Mouse (Mus musculus) small intestine, adult 2 months (tissue): ENCODE measurements around the gene Trim43a. TPM values are rescaled to one million over a fixed set of nuclear protein-coding genes. Genes with fewer than 3 reads are reported as not detected.
"Not testable (repeated sequence)": the region's sequence is repeated elsewhere in the genome, so short reads cannot be mapped to it uniquely, and the experiment has no call there.

Source experiments
- H3K27ac ChIP-seq: fragments of 200-500 bp; 2 replicates; pipeline ENCODE4 v1.5.1; 2012; ENCODE audit warnings: low read depth, low read length, control low read depth, inconsistent platforms; ENCODE audit not compliant: insufficient read depth
- H3K27me3 ChIP-seq: fragments of 200-500 bp; 2 replicates; pipeline ENCODE4 v1.6.1; 2012; ENCODE audit warnings: mild to moderate bottlenecking, moderate library complexity, low read length, inconsistent platforms; ENCODE audit not compliant: control insufficient read depth, insufficient read depth
- H3K36me3 ChIP-seq: fragments of 200-500 bp; 2 replicates; pipeline ENCODE4 v1.6.1; 2012; ENCODE audit warnings: mild to moderate bottlenecking, low read length, control low read depth, inconsistent platforms; ENCODE audit not compliant: control insufficient read depth, insufficient read depth
- H3K4me1 ChIP-seq: fragments of 200-500 bp; 2 replicates; pipeline ENCODE4 v1.6.1; 2012; ENCODE audit warnings: low read length, inconsistent platforms, mixed read lengths; ENCODE audit not compliant: control insufficient read depth, insufficient read depth, insufficient read length
- H3K4me3 ChIP-seq: fragments of 200-500 bp; 2 replicates; pipeline ENCODE4 v1.5.1; 2012; ENCODE audit warnings: low read depth, mild to moderate bottlenecking, control low read depth, inconsistent platforms, low read length, moderate library complexity
- CTCF ChIP-seq: fragments of 200-500 bp; IDR thresholded peaks from 2 replicates; pipeline ENCODE4 v1.5.1; 2012; ENCODE audit warnings: low read depth, mild to moderate bottlenecking, control low read depth, inconsistent platforms, low read length, moderate library complexity, mixed read lengths; ENCODE audit not compliant: insufficient replicate concordance, insufficient read length; ENCODE audit errors: extremely low read depth
- POLR2A ChIP-seq: fragments of 200-500 bp; IDR thresholded peaks from 2 replicates; pipeline ENCODE4 v1.6.1; 2012; ENCODE audit warnings: low read depth, mild to moderate bottlenecking, control low read depth, inconsistent platforms, low read length, moderate library complexity
- WGBS: fragments of 180-500 bp; shearing (Covaris S2); methylation state at CpG from one replicate; pipeline ENCODE4 v1.1.7; 2018; 5-methylcytosine and 5-hydroxymethylcytosine counted together
- polyA plus RNA-seq: library from polyadenylated mRNA; depleted of rRNA; stranded (reverse); fragments of >200 nt; gene quantifications from 2 replicates; pipeline ENCODE4 v1.2.3, GENCODE M21; 2012; rRNA removed

The Trim43a gene
- not detected in 2 replicates for polyA plus RNA-seq

DNA sequence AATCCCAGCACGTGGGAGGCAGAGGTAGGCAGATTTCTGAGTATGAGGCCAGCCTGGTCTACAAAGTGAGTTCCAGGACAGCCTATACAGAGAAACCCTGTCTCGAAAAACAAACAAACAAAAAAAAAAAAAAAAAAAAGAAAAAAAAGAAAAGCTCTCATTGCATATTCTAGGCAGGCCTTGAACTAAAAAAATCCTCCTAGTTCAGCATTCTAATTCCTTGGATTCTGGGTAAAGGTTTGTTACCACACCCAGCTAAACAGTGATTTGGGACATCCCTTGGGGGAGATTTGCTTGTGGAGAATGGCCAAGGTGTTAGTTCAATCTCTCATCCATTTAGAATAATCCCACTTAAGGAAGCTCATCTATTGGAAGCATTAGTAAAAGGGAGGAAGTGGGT, at the start of gene Trim43a:
TSS of gene Trim43a (plus strand) at position 301 of the 400 bp plus-strand sequence.
- H3K36me3 ChIP-seq, H3K4me1 ChIP-seq, H3K27ac ChIP-seq, H3K27me3 ChIP-seq, H3K4me3 ChIP-seq: not testable (repeated sequence)
- 64% methylated on average over 2 of the region's 2 CpGs for WGBS

DNA sequence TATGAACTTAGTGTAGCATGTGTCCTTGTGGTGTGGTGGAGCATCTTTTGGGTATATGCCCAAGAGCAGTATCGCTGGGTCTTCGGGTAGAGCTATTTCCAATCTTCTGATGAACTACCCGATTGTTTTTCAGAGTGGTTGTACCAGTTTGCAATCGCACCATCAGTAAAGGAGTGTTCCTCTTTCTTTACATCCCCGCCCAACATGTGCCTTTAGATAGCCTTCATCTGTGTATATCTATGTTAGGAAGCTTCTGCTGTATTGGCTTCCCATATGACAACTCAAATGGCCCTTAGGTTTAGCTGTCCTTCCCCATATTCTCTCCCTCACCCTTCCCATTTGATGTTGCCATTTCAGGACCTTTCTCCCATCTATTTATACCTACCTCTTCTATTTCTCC, 46.6 kb upstream of the Trim43a start:
- H3K36me3 ChIP-seq = no peaks in the 10 kb centered on the region
- no peaks in the 10 kb centered on the region for H3K4me1 ChIP-seq
- H3K4me3 ChIP-seq = no peak overlapping the region
- no peak overlapping the region for H3K27ac ChIP-seq
- TF ChIP-seq CTCF (no peak), POLR2A (no peak)
- no peaks in the 10 kb centered on the region; the same call in 1 of the 2 replicates for H3K27me3 ChIP-seq
- 94% methylated on average over 5 of the region's 5 CpGs for WGBS

DNA sequence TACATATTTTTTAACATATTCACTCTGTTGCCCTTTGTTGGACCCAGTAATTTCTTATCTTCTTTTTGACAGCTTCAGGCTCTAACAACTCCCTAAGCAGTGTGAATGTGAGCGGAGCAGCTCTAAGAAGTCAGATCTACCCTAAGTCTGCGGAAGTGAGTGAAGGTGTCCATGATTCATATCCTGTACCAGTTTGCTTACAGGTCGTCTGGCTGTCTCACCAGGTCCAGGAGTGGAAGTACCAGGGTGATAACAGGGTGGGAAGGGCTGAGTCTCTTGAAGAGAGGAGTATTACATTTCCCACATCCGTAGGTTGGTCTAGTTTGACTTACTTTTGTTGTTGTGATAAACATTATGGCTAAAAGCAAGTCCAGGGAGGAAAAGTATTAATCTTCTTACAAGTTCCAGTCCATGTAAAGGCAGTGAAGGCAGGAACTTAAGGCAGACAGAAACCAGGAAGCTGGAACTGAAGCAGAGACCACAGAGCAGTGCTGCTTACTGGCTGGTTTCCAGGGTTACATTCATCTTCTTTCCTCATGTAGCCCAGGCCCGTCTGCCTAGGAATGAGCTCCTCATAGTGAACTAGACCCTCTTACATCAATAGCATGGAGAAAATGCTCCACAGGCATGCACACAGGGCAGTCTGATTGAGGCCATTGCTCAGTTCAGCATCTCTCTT, 41.0 kb upstream of the Trim43a start:
- TF ChIP-seq CTCF = no peak
- no peak for TF ChIP-seq POLR2A
- 71% methylated on average over 5 of the region's 5 CpGs for WGBS
- H3K4me1 ChIP-seq = no peaks in the 10 kb centered on the region
- H3K4me3 ChIP-seq = no peak overlapping the region
- no peak overlapping the region for H3K27ac ChIP-seq
- no peaks in the 10 kb centered on the region for H3K36me3 ChIP-seq
- no peaks in the 10 kb centered on the region for H3K27me3 ChIP-seq

DNA sequence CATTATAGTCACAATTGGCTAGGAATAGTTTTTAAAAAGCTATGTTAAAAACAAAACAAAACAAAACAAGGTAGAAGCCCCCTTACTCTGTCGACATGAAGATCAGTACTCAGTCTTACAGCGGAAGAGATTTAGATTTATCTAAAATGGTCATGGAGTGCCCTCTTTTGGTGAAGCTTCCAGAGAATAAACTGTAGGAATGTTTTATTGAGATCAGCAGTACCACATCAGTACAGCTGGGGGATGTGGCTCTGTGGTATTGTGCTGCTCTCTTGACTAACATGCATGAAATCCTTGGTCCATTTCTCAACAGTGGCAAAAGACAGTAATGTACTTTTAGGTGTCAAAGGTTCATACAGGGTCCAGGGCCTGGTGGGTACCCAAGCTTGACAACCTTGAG, 37.9 kb upstream of the Trim43a start:
- Histone ChIP-seq H3K36me3 (no peaks in the 10 kb centered on the region), H3K27ac (no peak overlapping the region), H3K27me3 (no peaks in the 10 kb centered on the region), H3K4me3 (no peak overlapping the region), H3K4me1 (no peaks in the 10 kb centered on the region)
- WGBS = 31% methylated on average over 2 of the region's 2 CpGs
- TF ChIP-seq POLR2A (no peak), CTCF (no peak)

DNA sequence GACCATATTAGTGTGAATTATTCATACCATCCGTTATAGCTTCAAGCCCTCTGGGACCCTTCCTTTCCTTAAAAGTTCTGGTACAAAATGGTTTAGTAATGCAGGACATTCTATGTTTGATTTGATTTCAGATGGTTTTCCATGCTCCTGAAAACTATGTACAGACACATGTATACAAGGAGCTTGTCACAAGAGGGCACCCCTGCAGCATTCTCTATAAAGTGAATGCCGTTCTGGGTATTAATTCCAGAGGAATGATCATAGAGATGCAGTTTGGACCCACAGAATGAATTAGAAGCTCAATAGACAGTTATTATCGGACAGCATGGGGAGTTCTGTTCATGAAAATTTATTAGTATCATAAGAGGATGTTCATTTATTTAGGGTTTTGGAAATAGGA, 35.2 kb upstream of the Trim43a start:
- Histone ChIP-seq H3K36me3 (no peaks in the 10 kb centered on the region), H3K27ac (no peak overlapping the region), H3K4me1 (peaks cover 2% of the 10 kb centered on the region; the same call in 1 of the 2 replicates), H3K27me3 (no peaks in the 10 kb centered on the region), H3K4me3 (no peak overlapping the region)
- no peak for TF ChIP-seq CTCF
- no peak for TF ChIP-seq POLR2A
- WGBS = 46% methylated on average over 3 of the region's 3 CpGs

DNA sequence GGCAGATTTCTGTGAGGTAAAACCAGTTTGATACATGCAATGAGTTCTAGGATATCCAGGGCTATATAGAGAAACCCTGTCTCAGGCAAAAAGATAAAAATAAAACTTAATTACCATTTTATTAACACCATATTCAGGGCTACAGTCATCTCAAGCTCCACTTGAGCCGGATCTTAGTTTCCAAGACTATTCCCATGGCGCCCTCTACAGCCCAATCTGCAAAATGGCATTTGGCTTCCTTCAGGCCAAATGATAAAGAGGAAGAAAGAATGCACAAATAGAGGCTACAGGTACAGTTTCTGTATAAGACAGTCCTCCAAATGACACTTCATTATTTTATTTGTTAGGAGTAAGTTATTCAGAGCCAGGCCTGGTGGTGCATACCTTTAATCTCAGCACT, 34.5 kb upstream of the Trim43a start:
- WGBS = 2% methylated on average over 2 of the region's 2 CpGs

DNA sequence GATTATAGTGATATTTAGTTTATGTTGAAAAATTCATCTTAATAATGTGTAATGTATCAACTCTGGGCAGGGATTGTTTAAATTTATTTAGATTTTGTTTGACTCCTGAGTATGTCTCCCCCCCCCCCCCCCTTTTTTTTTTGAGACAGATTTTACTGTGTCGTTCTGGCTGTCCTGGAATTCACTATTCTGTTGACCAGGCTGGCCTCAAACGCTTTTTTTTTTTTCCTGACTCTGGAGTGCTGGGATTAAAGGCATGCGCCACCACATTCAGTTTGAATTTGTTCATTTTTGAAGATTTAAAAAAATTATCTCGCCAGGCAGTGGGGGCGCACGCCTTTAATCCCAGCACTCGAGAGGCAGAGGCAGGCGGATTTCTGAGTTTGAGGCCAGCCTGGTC, 34.0 kb upstream of the Trim43a start:
- Histone ChIP-seq H3K4me1 (peaks cover 2% of the 10 kb centered on the region; the same call in 1 of the 2 replicates), H3K27me3 (no peaks in the 10 kb centered on the region), H3K27ac (no peak overlapping the region), H3K36me3 (no peaks in the 10 kb centered on the region), H3K4me3 (no peak overlapping the region)
- no peak for TF ChIP-seq POLR2A
- no peak for TF ChIP-seq CTCF
- 57% methylated on average over 8 of the region's 8 CpGs for WGBS

More for the DNA sequence above, 34.5 kb upstream of the Trim43a start:
- Histone ChIP-seq H3K27me3 (no peaks in the 10 kb centered on the region), H3K4me3 (no peak overlapping the region), H3K27ac (no peak overlapping the region), H3K4me1 (peaks cover 2% of the 10 kb centered on the region; the same call in 1 of the 2 replicates), H3K36me3 (no peaks in the 10 kb centered on the region)
- TF ChIP-seq CTCF (no peak), POLR2A (no peak)

DNA sequence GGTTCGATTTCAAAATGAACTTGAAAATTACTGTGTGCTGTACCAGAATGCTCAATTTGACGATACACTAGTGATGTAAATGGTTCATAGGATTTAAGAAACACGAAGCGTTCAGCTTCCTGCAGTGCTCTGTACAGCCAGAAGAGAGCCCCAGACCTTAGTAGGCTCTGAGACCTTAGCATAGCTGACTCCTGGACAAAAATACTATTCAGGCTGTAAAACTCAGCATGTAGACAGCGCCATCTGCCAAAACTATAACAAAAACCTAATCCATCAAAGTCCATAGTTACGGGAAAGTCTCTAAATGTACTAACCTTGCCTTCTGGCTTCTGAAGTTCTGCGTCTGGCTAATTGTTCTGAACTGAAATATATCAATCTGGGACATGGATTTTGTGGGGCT, 33.4 kb upstream of the Trim43a start:
- TF ChIP-seq CTCF (no peak), POLR2A (no peak)
- 12% methylated on average over 7 of the region's 7 CpGs for WGBS
- Histone ChIP-seq H3K4me3 (no peak overlapping the region), H3K4me1 (peaks cover 2% of the 10 kb centered on the region; the same call in 1 of the 2 replicates), H3K27ac (no peak overlapping the region), H3K36me3 (no peaks in the 10 kb centered on the region), H3K27me3 (no peaks in the 10 kb centered on the region)
